Mouse (Mus musculus): Measurements from ENCODE around the gene Vmn2r72.

The Vmn2r72 gene

GRCm38 (mm10) chr7:85754997-85755396 lies at the start of gene Vmn2r72:
TSS of gene Vmn2r72 (minus strand) at chr7:85755097.
- no peak for DNase-seq
